Mouse (Mus musculus): Measurements from ENCODE around the gene Asb18.

DNA sequence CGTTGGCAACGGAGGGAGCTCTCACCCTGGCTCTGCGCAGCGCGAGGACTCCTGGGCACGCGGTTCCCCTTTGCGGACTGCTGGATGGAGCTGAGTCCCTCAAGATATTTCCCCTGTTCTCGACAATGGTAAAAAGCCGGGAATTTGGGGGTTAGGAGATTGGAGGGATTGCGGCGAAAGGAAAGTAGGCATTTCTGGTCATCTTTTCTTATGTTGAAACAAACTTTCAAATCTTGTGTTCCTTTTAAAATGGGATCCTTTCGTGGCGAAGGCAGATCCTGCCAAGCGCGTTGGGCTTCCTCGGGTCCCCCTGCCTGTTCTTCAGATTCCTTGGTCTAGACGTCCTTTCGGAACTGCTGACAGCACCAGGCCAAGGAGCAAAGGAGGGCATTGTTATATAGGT lies 82.4 kb downstream of the Asb18 start:
- TF ChIP-seq CTCF (IDR thresholded peaks at IDR 0.05; ENCODE audit: low read depth) (no peak), EP300 (IDR thresholded peaks at IDR 0.05; ENCODE audit: low read depth) (no peak)

Data from heart, postnatal 0 days (tissue).